Comparison of ENCODE assay signal across 15 mouse cellular contexts in genomic region chr13:31775762-31776161, GRCm38 (mm10). TPM values are rescaled to one million over a fixed set of nuclear protein-coding genes. Genes with fewer than 3 reads are reported as not detected.
"Had no signal": no experiment of that assay in that cellular context is flagged by ENCODE, and none has a peak within 500 bp of the region (broad histone marks: within the 10 kb centered on the region; RNA-seq: fewer than 3 reads in every experiment).

No protein-coding gene starts in this region.

- H3K36me3 ChIP-seq: liver, embryonic 15.5 days; midbrain, embryonic 13.5 days had no signal

- DNase-seq: kidney, adult 11 months; kidney, postnatal 10 days; kidney, postnatal 4 days; left cerebral cortex, postnatal 4 days; lung, adult 2 months; lung, postnatal 36 days; right cerebral cortex, adult 18-20 months; right cerebral cortex, postnatal 25 days; thymus, postnatal 4 days had no signal

- H3K4me1 ChIP-seq: liver, embryonic 15.5 days; midbrain, embryonic 13.5 days had no signal

- H3K9me3 ChIP-seq: liver, embryonic 15.5 days; midbrain, embryonic 13.5 days had no signal

- ATAC-seq: lung, postnatal 0 days; midbrain, embryonic 13.5 days had no signal

- H3K27me3 ChIP-seq: liver, embryonic 15.5 days; midbrain, embryonic 13.5 days had no signal

- H3K4me3 ChIP-seq: layer of hippocampus, adult 2 months; liver, embryonic 15.5 days; midbrain, embryonic 13.5 days had no signal

- H3K4me2 ChIP-seq: liver, embryonic 11.5 days; liver, embryonic 15.5 days; midbrain, embryonic 13.5 days had no signal

- H3K27ac ChIP-seq: layer of hippocampus, adult 2 months; liver, embryonic 15.5 days; midbrain, embryonic 13.5 days had no signal

- H3K9ac ChIP-seq: liver, embryonic 15.5 days; midbrain, embryonic 13.5 days had no signal

RNA-seq across cellular contexts. Expression of gene Foxc1, which starts 30.7 kb away (rescaled TPM):
- total RNA-seq: megakaryocyte progenitor cell, adult 5-6 weeks had no signal
